Mouse (Mus musculus): ENCODE measurements around the gene Oit1. TPM values are rescaled to one million over a fixed set of nuclear protein-coding genes. Genes with fewer than 3 reads are reported as not detected.

Oit1 gene
- not detected for polyA plus RNA-seq (2017; shearing (Covaris generic))

DNA sequence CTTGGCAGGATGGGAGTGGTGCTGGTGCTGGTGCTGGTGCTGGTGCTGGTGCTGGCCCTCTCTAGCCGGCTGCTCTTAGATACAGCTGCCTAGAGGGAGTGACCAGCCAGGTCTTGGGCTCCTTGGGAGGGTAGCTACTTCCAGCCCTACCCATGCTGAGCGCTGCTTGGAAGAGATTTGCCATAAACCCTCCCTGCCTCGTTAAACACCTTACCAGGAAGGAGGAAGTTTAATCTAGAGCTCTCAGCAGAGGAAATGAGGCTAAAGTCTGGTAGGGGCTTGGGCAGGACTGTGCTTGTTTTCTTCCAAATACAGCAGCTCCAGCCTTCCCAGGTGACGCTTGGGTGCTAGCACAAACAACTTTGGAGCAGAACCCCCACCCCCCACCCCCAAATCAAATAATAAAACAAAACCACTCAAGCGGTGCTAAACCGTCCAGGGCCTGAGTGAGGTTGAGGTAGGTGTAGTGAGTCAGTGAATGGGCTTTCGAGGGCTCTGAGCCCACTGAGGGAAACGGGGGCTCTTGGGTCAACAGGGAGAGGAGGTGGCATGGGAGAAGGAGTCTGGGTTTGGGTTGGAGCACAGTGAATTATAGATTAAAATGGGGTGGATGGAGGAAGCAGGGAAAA lies at the start of gene Oit1:
TSS of gene Oit1 (minus strand) at position 70 of the 629 bp plus-strand sequence.

DNA sequence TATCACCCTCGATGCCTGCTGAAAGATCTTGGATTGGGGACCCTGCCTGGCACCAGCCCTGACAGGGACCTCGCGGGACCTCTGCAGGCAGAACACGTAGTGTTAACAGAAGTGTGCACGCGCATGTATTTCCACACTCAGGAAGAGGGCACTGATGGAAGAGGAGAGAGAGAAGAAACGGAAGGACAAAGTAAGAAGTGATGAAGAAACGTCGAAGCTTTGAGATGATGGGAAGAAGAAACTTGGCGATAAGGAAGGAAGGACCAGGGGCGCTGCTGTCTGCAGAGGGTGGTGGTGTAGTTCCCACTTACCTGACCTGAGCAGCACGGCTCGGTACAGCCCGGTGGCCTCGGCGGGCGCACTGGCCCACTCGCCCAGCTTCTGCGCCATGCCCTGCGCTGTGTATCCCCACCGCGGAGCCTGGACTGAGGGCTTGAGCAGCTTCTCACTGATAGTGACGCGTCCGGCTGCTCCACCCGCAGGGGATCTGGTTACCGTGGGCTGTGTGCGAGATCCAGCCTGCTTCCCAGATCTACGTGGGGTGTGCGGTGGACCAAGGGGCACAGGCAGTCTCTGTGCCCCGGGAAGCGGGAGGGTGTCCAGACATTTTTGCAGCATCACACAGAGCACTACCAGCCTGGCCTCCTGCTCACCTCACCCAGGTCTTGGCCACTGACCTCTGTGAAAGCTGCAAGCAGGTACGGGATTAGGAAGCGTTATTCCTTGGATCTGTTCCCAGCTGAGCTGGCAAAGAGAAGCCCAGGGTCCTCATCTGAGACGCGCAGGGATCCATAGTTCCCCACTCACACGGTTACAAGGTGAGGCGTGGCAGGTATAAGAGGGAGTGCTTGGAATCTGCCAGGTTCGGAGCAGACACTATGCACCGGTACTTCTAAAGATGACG lies 61.1 kb downstream of the Oit1 start, which contains the start of gene Fam107a:
TSS of gene Fam107a (minus strand) at position 830 of the 904 bp plus-strand sequence.

Other genes starting within 250 kb of the Oit1 start
- 172 TPM for gene Pdhb, start 205.7 kb downstream of the Oit1 start, polyA plus RNA-seq (2017; shearing (Covaris generic))
- 1.1 TPM for gene Kctd6, start 164.6 kb downstream of the Oit1 start, polyA plus RNA-seq (2017; shearing (Covaris generic))
- gene Acox2, start 119.4 kb downstream of the Oit1 start, polyA plus RNA-seq (2017; shearing (Covaris generic)), result not detected
- not detected for gene Fam107a, start 60.7 kb downstream of the Oit1 start, polyA plus RNA-seq (2017; shearing (Covaris generic))